Mouse (Mus musculus): ENCODE measurements at regions not wholly inside any gene's neighbourhood (a gene's known extent, or its start where the extent isn't known, plus 50 kb on each side); places are given as distances from the start of the nearest gene placed in this dataset.

DNA sequence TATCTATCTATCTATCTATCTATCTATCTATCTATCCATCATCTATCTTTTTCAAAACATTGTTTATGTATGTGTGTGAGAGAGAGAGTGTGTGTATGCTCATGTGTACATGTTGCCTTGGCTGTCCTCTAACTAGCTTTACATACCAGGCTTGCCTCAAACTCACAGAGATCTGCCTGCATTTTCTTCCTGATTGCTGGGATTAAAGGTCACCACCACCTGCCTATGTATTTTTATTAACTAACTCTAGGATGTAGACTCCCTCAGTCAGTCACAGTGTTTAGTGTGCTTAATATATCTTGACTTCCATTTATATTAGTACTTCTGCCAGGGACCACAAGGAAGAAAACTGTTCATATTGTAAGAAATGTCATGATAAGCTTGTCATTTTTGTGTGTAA, 69.0 kb upstream of the Tigd2 start:
- TF ChIP-seq POLR2A (IDR thresholded peaks at IDR 0.05; ENCODE audit: insufficient read length, low read depth) (no peak), E2F4 (IDR thresholded peaks at IDR 0.05; ENCODE audit: insufficient read depth) (no peak), MYOD1 (IDR thresholded peaks at IDR 0.05; ENCODE audit: control insufficient read depth in 1 of 3, insufficient read length in 2 of 3, low read depth in 2 of 3) (no peak), POLR2AphosphoS2 (IDR thresholded peaks at IDR 0.05; ENCODE audit: insufficient read length, low read depth) (no peak), SRF (IDR thresholded peaks at IDR 0.05; ENCODE audit: control insufficient read depth, insufficient read length, low read depth) (no peak), MAX (IDR thresholded peaks at IDR 0.05; ENCODE audit: low read depth) (no peak), REST (IDR thresholded peaks at IDR 0.05; ENCODE audit: insufficient read depth, insufficient read length) (no peak), TCF3 (IDR thresholded peaks at IDR 0.05; ENCODE audit: insufficient read length, low read depth) (no peak), USF1 (IDR thresholded peaks at IDR 0.05; ENCODE audit: low read depth) (no peak), TCF12 (IDR thresholded peaks at IDR 0.05; ENCODE audit: insufficient read depth, poor library complexity, severe bottlenecking) (no peak), CEBPB (IDR thresholded peaks at IDR 0.05; ENCODE audit: insufficient read depth, poor library complexity, severe bottlenecking) (no peak), MYOG (IDR thresholded peaks at IDR 0.05; ENCODE audit: control insufficient read depth in 1 of 3, insufficient read depth in 1 of 3, insufficient read length in 2 of 3, low read depth in 2 of 3) (no peak)
